Mouse (Mus musculus) kidney, adult 2 months (tissue): Measurements from ENCODE around the gene Cbs.
"Not testable (repeated sequence)": the region's sequence is repeated elsewhere in the genome, so short reads cannot be mapped to it uniquely, and the experiment has no call there.

Source experiments
- CTCF ChIP-seq: fragments of 200-500 bp; conservative IDR thresholded peaks from 2 replicates; pipeline ENCODE4 v1.5.1; 2011; ENCODE audit warnings: low read depth, mild to moderate bottlenecking, control low read depth, low read length, moderate library complexity, mixed read lengths; ENCODE audit not compliant: insufficient read depth, insufficient read length
- POLR2A ChIP-seq: fragments of 200-500 bp; IDR thresholded peaks from one replicate; pipeline ENCODE4 v1.6.1; 2011; ENCODE audit warnings: low read depth, low read length, control low read depth

- not testable (repeated sequence) for TF ChIP-seq CTCF, POLR2A
Observed at GRCm38 (mm10) chr17:31609173-31609572, 27.9 kb downstream of the Cbs start.
